In genomic region chr15:97164616-97165015, GRCm38 (mm10) we compare ENCODE assay signal across 12 mouse cellular contexts.
A peak's percentile ranks its signal among the peaks of the same experiment; 100 is the strongest.
DNase-seq lines count a peak whose midpoint lies in the region; ATAC-seq and TF ChIP-seq lines count a peak whose summit lies in the region.
"Had no signal": no experiment of that assay in that cellular context is flagged by ENCODE, and none has a peak within 500 bp of the region (broad histone marks: within the 10 kb centered on the region; RNA-seq: fewer than 3 reads in every experiment).

No protein-coding gene starts in this region.

- 78% methylated on average over 15 of the region's 15 CpGs for WGBS in hindbrain, embryonic 14.5 days
- WGBS in hindbrain, embryonic 10.5 days = 89% methylated on average over 15 of the region's 15 CpGs
- WGBS in liver, embryonic 13.5 days (ENCODE audit: insufficient replicate concordance) = 67% methylated on average over 15 of the region's 15 CpGs

- no peak overlapping the region for H3K4me3 ChIP-seq in hindbrain, embryonic 14.5 days (replicated peaks; ENCODE audit: low read length)
- no peak overlapping the region for H3K4me3 ChIP-seq in hindbrain, embryonic 10.5 days
- H3K4me3 ChIP-seq in ES-E14 (ENCODE audit: insufficient read depth in 1 of 2, low read depth in 1 of 2, low read length in 2 of 2, poor library complexity in 1 of 2, severe bottlenecking in 1 of 2) = no peak overlapping the region
- H3K4me3 ChIP-seq in liver, embryonic 13.5 days (replicated peaks) = no peak overlapping the region
- H3K4me3 ChIP-seq: stomach, embryonic 15.5 days had no signal

- no peak overlapping the region for H3K4me2 ChIP-seq in hindbrain, embryonic 14.5 days (replicated peaks)
- no peak overlapping the region for H3K4me2 ChIP-seq in liver, embryonic 13.5 days
- H3K4me2 ChIP-seq: stomach, embryonic 15.5 days had no signal

- intact Hi-C loops in gastrocnemius, postnatal 36 days (cut with DNase I) = loop anchor here (5.0 kb wide), 1 partner anchor 197 kb away; no protein-coding TSS in a partner anchor

- no peak for ATAC-seq in hindbrain, embryonic 14.5 days (ENCODE audit: low FRiP score)
- ATAC-seq in liver, embryonic 13.5 days (ENCODE audit: low read depth) = no peak
- ATAC-seq: CD4-positive, CD25-positive, alpha-beta regulatory T cell, adult 4 months had no signal

- H3K27me3 ChIP-seq in hindbrain, embryonic 14.5 days (ENCODE audit: control insufficient read depth, insufficient read depth, low read length) = no peaks in the 10 kb centered on the region
- no peaks in the 10 kb centered on the region for H3K27me3 ChIP-seq in hindbrain, embryonic 10.5 days (ENCODE audit: insufficient read depth, poor library complexity, severe bottlenecking)
- H3K27me3 ChIP-seq in liver, embryonic 13.5 days = no peaks in the 10 kb centered on the region
- H3K27me3 ChIP-seq: stomach, embryonic 15.5 days had no signal

- H3K9me3 ChIP-seq in hindbrain, embryonic 14.5 days (ENCODE audit: control insufficient read depth, low read length) = no peaks in the 10 kb centered on the region
- no peaks in the 10 kb centered on the region for H3K9me3 ChIP-seq in hindbrain, embryonic 10.5 days
- no peaks in the 10 kb centered on the region for H3K9me3 ChIP-seq in ES-E14 (ENCODE audit: control insufficient read depth, insufficient read depth, low read depth, low read length)
- H3K9me3 ChIP-seq in liver, embryonic 13.5 days (replicated peaks) = no peaks in the 10 kb centered on the region
- H3K9me3 ChIP-seq: stomach, embryonic 15.5 days had no signal

- H3K9ac ChIP-seq in hindbrain, embryonic 14.5 days = no peak overlapping the region
- peak overlapping the region; percentile 45; the same call in 1 of the 2 replicates for H3K9ac ChIP-seq in ES-E14 (ENCODE audit: insufficient read depth, low read depth, low read length, poor library complexity, severe bottlenecking)
- H3K9ac ChIP-seq in liver, embryonic 13.5 days = no peak overlapping the region
- H3K9ac ChIP-seq: stomach, embryonic 15.5 days had no signal

- in situ Hi-C loops in ES-E14 (cut with MboI; ENCODE audit: low sequenced_read_pairs in 2 of 2, unreplicated experiment in 2 of 2) = no loop called here

- no peak for DNase-seq in hindbrain, embryonic 14.5 days (ENCODE audit: low spot score)
- DNase-seq in hindbrain, embryonic 10.5 days (ENCODE audit: low spot score) = no peak
- no peak for DNase-seq in ES-E14 (ENCODE audit: low read depth, low spot score)
- DNase-seq in gastrocnemius, postnatal 36 days = peak; percentile 25 to 39
- DNase-seq in liver, embryonic 13.5 days = no peak
- DNase-seq in urinary bladder, postnatal 36 days (ENCODE audit: low spot score in 2 of 2) = no peak
- no peak for DNase-seq in cerebellum, adult 9-11 months
- DNase-seq in ovary, postnatal 10 days (ENCODE audit: low spot score) = no peak
- DNase-seq: heart, postnatal 10 days had no signal

- no peaks in the 10 kb centered on the region for H3K4me1 ChIP-seq in hindbrain, embryonic 14.5 days (replicated peaks; ENCODE audit: control insufficient read depth, insufficient read depth, low read length)
- no peaks in the 10 kb centered on the region for H3K4me1 ChIP-seq in hindbrain, embryonic 10.5 days (replicated peaks)
- no peaks in the 10 kb centered on the region; a peak in 1 of 4 replicates for H3K4me1 ChIP-seq in ES-E14 (ENCODE audit: control insufficient read depth in 2 of 2, insufficient read depth in 2 of 2, low read length in 2 of 2, poor library complexity in 1 of 2)
- peaks cover 4% of the 10 kb centered on the region; the same call in 1 of the 2 replicates for H3K4me1 ChIP-seq in liver, embryonic 13.5 days (replicated peaks)
- H3K4me1 ChIP-seq: stomach, embryonic 15.5 days had no signal

- H3K36me3 ChIP-seq in hindbrain, embryonic 14.5 days (replicated peaks; ENCODE audit: control insufficient read depth, insufficient read depth) = no peaks in the 10 kb centered on the region
- no peaks in the 10 kb centered on the region for H3K36me3 ChIP-seq in hindbrain, embryonic 10.5 days
- peaks cover 20% of the 10 kb centered on the region; the same call in 1 of the 2 replicates for H3K36me3 ChIP-seq in ES-E14 (ENCODE audit: control insufficient read depth, insufficient read depth, low read length, poor library complexity, severe bottlenecking)
- no peaks in the 10 kb centered on the region for H3K36me3 ChIP-seq in liver, embryonic 13.5 days
- H3K36me3 ChIP-seq: stomach, embryonic 15.5 days had no signal

- H3K27ac ChIP-seq in hindbrain, embryonic 14.5 days = peak overlapping the region; percentile 9; the same call in 1 of the 2 replicates
- no peak overlapping the region for H3K27ac ChIP-seq in hindbrain, embryonic 10.5 days
- no peak overlapping the region for H3K27ac ChIP-seq in ES-E14 (ENCODE audit: insufficient read depth, low read depth, low read length, poor library complexity, severe bottlenecking)
- peak overlapping the region; percentile 55 for H3K27ac ChIP-seq in liver, embryonic 13.5 days
- H3K27ac ChIP-seq: macrophage; stomach, embryonic 15.5 days had no signal

TF ChIP-seq in ES-E14, 5 proteins besides CTCF, POLR2A, EP300 and RAD21:
- no peak for TF ChIP-seq MAFK (IDR thresholded peaks at IDR 0.05; ENCODE audit: insufficient read depth, low read depth, low read length)
- no peak for TF ChIP-seq CHD2 (IDR thresholded peaks at IDR 0.05; ENCODE audit: low read depth, low read length)
- TF ChIP-seq ZC3H11A (IDR thresholded peaks at IDR 0.05; ENCODE audit: borderline replicate concordance, low read depth, low read length) = no peak
- no peak for TF ChIP-seq HCFC1 (IDR thresholded peaks at IDR 0.05; ENCODE audit: borderline replicate concordance, insufficient read depth, low read length)
- no peak for TF ChIP-seq ZNF384 (IDR thresholded peaks at IDR 0.05; ENCODE audit: low read depth, low read length)

Comparison
In these comparisons a context has a peak if more than half of its experiments do, and no peak if none do; other contexts are left out.
1. H3K27ac ChIP-seq: peak in hindbrain, embryonic 14.5 days (single experiment) and liver, embryonic 13.5 days (single experiment); none in hindbrain, embryonic 10.5 days (single experiment) and ES-E14 (single experiment).
2. DNase-seq: peak in gastrocnemius, postnatal 36 days (2 of 2); none in hindbrain, embryonic 14.5 days (single experiment), hindbrain, embryonic 10.5 days (single experiment), ES-E14 (single experiment), liver, embryonic 13.5 days (single experiment), urinary bladder, postnatal 36 days (0 of 2), cerebellum, adult 9-11 months (single experiment) and ovary, postnatal 10 days (single experiment).